17 mouse cellular contexts compared by ENCODE assay signal in the genomic region with DNA sequence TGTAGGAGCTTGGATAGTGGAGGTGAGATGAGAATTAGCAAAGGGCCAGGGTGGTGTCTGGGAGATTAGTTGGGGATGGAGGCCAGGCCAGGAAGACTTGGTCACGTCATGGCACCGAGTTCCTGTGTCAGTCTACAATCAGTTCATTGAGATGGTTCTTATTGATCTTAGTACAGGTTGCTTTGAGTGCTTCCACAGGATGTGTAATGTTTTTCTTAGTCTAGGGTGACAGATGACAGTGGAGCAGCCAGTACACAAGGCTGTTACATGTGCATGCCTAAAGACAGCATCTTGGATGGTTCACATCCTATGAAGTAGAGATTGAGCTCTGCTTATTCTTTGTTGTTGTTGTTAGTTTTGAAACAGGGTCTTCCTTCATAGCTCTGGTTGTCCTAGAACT. TPM values are rescaled to one million over a fixed set of nuclear protein-coding genes. Genes with fewer than 3 reads are reported as not detected.
"Had no signal": no experiment of that assay in that cellular context is flagged by ENCODE, and none has a peak within 500 bp of the region (broad histone marks: within the 10 kb centered on the region; RNA-seq: fewer than 3 reads in every experiment).

No protein-coding gene starts in this region.

- H3K9ac ChIP-seq: kidney, embryonic 15.5 days; liver, embryonic 13.5 days; midbrain, embryonic 13.5 days had no signal

- H3K27ac ChIP-seq: kidney, embryonic 15.5 days; liver, embryonic 13.5 days; midbrain, embryonic 10.5 days; midbrain, embryonic 13.5 days had no signal

- H3K27me3 ChIP-seq: kidney, embryonic 15.5 days; liver, embryonic 13.5 days; megakaryocyte, embryonic 14.5 days; midbrain, embryonic 13.5 days had no signal

- DNase-seq: kidney, adult 8-10 months; kidney, postnatal 10 days; kidney, postnatal 36 days; layer of hippocampus, adult 9-11 months; liver, embryonic 13.5 days; lung, adult 2 months; lung, postnatal 36 days; thymus, adult 18-20 months; thymus, postnatal 14 days; thymus, postnatal 4 days had no signal

- H3K4me2 ChIP-seq: kidney, embryonic 15.5 days; liver, embryonic 13.5 days; midbrain, embryonic 13.5 days had no signal

- H3K4me3 ChIP-seq: kidney, embryonic 15.5 days; liver, embryonic 13.5 days; megakaryocyte, embryonic 14.5 days; midbrain, embryonic 10.5 days; midbrain, embryonic 13.5 days; myocyte had no signal

- ATAC-seq: midbrain, embryonic 13.5 days; midbrain, embryonic 16.5 days had no signal

- H3K9me3 ChIP-seq: kidney, embryonic 15.5 days; liver, embryonic 13.5 days; megakaryocyte, embryonic 14.5 days; midbrain, embryonic 10.5 days; midbrain, embryonic 13.5 days had no signal

RNA-seq across cellular contexts. Expression of gene Rab26, which starts 27.6 kb away (rescaled TPM):
- total RNA-seq: monocyte, adult 5-6 weeks had no signal
